Mouse (Mus musculus): ENCODE results near the gene Prr18.

Gene Prr18

DNA sequence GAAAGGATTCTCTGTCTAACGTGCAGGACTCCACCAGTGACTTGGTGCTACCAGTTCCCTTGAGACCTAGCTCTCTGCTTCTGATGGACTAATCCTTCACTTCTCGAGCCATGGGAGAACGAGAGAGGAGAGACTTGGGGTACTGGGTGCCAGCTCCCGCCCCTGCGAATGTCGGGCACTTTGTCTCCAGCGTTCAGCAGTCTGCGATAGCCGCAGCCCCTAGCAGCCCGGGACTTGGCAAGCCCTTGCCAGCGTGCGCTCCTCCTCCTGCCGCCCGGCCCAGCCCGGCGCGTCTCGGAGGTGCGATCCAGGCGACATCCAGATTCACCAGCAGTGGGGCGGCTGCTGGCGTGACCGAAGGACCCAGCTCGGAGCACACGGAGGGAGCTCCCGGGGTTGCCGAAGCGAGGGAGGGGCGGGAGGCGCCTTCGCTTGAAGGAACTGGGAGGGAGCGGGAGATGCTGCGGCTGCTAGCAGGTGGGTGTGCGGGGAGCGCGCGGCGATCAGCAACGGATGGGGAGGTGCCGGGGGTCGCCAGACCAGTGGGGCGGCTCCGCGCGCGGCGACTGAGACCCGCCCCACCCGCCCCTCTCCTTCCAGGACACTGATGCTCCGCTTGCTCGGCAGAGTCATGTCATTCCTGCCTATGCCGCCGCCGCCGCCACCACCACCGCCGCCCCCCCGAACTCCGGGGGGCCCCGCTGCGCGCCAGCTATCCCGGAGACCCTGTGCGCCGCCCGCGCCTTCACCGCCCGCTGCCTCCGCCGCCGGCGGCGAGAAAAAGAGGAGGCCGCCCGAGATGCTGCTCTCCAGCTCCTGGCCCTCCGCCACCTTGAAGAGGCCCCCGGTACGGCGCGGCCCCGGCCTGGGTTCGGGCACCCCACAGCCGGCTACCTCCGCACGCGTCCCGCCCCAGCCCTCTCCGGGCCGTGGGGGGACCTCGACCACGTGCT is 3.4 kb downstream of the Prr18 start:
- no peak for DNase-seq (ENCODE audit: low read depth in 1 of 2, low spot score in 2 of 2)

DNA sequence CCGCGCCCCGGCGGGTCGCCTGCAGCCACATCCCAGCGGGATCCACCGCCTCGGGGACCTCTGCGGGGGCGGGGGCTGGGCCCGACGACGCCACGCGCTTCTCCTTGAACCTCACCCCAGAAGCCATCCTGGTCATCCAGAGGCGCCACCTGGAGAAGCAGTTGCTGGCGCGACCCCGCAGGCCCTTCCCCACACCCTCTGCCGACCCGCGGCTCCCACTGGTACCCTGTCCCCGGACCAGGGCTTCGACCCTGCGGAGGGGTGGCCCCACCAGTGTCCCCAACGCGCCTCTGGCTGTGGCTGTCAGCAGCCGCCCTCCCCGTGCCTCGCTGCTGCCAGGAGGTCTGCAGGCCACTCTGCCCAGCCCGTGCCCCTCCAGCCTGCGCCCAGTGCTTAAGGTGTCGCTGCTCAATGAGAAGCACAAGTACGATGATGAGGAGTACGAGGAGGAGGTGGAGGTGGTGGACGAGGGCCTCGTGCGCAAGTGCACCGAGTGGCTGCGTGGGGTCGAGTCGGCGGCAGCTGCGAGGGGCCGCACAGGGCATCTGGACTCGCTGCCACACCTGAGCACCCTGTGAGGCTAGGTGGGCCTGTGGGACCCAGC is 4.2 kb downstream of the Prr18 start:
- no peak for DNase-seq (ENCODE audit: low read depth in 1 of 2, low spot score in 2 of 2)

DNA sequence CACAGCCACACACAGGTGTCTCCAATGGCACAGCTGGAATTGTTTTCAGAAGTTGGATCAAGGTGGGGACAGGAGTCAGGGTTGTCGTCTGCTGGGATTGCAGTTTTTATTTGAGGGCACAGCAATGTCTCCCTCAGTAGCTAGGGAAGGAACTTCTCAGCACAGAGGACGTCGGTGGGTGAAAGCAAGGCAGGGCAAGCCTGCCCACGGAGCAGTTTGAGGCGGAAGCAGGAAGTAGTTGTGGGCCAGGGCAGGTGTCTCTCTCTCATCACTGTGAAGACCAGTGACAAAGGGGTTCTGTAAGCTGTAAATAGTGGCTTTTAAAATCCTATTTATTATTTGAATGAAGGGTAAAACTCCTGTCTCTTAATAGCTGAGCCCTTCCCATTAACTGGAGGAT is 5.4 kb downstream of the Prr18 start:
- no peak for DNase-seq (ENCODE audit: low read depth in 1 of 2, low spot score in 2 of 2)

- no peak for DNase-seq (ENCODE audit: low read depth in 1 of 2, low spot score in 2 of 2)
Observed at GRCm38 (mm10) chr17:8343416-8343815, 6.2 kb downstream of the Prr18 start.

DNA sequence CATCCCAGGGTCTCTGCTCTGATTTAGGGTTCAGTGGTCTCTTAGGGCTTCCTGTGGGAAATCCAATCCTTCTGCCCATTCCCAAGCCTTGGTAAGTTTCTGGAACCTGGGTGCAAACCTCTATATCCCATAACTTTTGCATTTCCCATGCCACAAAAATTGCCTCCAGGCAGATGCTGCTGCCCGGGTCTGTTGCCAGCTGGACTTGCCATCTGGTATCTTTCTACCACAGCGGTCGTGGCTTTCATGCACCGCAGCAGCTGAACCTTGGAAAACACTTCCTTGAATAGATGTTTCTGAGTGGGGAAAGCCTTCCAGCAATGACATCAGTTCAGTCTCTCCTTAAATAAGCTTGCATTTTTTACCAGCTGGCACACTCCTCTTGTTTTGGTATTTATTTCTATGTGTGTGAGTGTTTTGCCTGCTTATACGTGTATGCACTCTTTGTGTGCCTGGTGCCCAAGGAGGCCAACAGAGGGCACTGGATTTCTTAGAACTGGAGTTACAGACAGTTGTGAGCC is 10.6 kb downstream of the Prr18 start:
- no peak for DNase-seq (ENCODE audit: low read depth in 1 of 2, low spot score in 2 of 2)

DNA sequence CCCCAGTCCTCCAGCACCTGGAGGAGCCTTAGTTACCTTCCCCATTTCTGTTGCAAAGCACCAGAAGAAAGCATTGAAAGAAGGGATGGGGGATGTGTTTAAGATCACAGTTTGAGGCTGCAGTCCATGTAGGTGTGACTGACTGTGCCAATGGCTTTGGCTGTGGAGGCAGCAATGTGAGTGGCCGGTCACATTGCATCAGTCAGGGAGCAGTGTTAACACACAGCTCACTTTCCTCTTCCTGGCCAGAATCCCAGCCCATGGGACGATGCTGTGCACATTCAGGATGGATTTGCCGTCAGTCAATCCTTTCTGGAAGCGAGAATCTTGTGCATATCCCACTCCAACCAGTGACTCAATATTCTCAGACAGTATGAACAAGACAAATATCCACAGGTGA is 11.7 kb downstream of the Prr18 start:
- no peak for DNase-seq (ENCODE audit: low read depth in 1 of 2, low spot score in 2 of 2)

DNA sequence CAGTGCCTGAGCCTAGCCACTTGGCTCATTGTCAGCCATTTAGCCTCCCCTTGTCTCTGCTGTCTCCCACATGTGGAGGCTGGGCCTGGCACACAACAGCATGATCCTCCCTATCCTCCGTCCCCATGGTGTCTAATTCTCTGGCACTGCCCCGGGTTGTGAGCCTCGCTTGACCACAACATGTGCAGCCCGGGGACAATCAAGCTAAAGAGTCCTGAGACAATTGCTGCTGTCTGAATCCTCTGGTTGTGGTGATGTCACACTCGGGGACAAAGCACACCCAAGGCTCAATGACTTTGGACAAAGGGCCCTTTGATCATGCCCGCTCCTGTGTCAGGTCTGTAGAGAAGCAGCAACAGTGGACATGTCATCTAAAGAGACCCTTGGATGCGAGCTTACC is 13.8 kb downstream of the Prr18 start:
- DNase-seq (ENCODE audit: low read depth in 1 of 2, low spot score in 2 of 2), result no peak

GRCm38 (mm10) chr17:8355692-8356091 is 18.4 kb downstream of the Prr18 start, which contains the start of gene T2:
T2 (plus strand) TSS chr17:8355992.
- no peak for DNase-seq (ENCODE audit: low read depth in 1 of 2, low spot score in 2 of 2)

DNA sequence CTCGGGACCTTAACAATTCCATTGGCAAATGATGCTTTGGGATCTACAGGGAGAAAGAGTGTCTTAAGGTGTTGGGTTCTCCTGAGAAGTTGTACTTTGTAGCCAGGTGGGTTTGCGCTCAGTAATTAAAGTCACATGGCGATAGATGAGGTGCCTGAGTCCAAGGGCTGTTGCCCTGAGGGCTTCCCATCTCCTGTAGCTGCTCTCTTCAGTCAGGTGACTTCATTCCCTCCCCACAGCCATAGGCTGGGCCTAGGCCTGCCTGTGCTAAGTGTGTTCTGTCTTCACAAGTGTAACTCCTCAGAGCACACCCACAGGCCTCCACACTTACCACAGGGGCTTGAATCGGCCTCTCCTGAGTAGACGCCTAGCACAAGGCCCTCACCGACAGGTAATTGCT is 20.2 kb downstream of the Prr18 start:
- no peak for DNase-seq (ENCODE audit: low read depth in 1 of 2, low spot score in 2 of 2)

DNA sequence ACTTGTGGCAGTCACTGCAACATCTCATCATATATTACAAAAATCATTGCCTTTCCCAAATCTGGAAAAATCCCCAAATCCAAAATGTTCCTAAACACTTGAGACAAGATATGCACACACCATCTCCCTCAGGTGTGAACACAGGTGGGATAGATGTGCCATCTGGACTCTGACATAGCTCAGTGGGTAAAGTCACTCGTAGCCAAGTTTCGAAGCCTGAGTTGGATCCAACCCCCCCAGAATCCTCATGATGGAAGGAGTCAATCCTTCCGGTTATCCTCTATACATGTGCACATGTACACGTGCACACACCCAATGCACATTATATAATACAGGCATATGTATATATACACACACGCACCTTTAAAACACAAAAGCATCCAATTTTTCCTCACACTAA is 23.6 kb downstream of the Prr18 start:
- no peak for DNase-seq (ENCODE audit: low read depth in 1 of 2, low spot score in 2 of 2)

DNA sequence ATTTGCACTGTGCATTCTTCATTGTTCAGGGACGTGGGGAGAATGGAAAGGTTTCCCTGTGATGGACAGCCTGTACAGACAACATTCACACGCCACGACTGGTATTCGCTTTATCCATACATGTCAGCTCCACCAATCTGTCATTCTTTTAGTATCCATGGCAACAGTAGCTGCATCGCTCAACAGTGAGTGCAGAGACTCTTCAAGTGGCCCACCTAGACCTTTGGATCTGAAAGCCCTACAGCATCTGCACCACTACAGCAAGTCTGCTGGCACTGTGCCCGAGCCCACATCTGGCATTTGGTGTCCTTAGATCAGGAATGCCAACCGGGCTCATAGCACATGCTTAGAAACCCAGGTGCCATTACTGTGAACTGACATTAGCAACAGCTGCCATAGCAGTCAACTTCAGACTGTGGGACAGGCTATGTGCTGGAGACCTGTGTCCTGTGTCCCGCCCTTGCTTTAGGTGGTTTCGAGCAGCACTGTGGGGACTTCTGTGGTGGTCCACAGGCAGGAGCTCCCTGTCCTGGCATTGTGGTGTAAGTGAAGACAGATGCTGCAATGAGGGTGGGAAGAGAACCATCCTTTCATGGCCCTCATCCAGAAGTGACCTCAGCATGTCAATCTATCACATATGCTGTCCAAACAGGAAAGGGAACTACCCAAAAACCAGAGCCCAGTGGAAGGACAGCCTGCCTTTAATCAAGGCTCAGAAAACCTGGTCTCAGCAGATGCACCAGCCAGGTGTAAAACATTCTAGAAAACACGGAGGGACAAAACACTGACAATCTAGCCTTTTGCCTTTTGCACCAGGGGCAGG is 24.2 kb downstream of the Prr18 start:
- DNase-seq (ENCODE audit: low read depth in 1 of 2, low spot score in 2 of 2), result no peak

- no peak for DNase-seq (ENCODE audit: low read depth in 1 of 2, low spot score in 2 of 2)
Observed at GRCm38 (mm10) chr17:8367514-8368480, 30.5 kb downstream of the Prr18 start.

DNA sequence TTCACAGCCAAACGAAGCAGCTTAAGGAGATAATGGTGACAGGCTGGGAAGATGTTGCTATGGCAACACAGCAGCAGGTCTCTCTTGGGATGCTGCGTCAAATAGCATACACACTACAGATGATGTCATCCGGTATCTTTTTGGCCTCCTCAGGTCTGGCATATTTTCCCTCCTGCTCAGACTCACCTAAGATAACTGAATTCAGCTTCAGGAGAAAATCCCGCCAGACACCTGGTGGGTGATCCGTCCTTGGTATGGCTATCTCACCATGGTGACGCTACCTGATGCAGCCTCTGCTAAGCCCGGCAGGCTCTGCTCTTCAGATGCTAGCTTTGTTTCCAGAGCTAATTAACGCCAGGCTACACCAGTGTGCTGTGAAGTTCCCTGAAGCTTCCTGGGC is 31.3 kb downstream of the Prr18 start:
- DNase-seq (ENCODE audit: low read depth in 1 of 2, low spot score in 2 of 2), result no peak

DNA sequence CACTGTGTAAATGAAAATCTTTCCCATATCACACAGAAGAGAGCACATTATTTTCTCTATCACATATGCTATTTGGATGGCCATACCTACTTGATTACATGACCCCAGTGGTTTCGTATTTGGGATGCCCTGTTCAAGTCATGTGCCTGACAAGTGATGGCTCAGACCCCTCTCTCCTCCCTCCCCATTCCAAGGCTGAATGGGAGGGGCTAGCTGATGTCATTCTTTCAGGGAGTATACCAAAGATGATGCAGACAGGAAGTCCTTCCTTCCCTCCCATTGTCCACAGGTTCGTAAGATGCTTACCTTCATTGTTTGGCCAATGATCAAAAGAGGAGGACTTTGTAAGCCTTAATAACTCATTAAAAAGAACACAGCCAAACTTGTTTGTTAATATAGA is 31.9 kb downstream of the Prr18 start:
- no peak for DNase-seq (ENCODE audit: low read depth in 1 of 2, low spot score in 2 of 2)

DNA sequence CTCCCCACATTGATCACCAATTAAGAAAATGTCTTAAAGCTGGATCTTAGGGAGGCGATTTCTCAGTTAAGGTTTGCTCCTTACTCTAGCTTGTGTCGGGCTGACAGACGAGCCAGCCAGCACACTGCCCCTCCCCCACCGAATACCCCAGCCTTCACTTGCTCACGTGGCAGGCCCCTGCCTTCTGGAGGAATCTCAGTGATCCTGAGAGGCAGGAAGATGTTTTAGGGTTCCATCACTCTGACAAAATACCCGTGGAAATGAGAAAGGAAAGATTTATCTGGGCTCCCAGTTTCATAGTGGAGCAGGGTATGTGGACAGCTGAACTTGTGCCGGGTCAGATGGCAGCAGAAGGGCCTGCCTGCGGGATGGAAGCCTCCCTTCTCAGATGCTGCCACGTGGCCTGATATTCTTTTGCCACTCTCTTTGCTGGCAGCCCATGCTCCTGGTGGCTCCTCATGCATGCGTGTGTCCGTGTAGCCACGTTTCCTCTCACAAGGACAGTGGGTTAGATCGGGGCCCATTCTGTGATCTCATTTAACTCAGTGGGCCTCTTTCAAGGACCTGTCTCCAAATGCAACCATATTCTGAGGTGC is 33.5 kb downstream of the Prr18 start:
- no peak for DNase-seq (ENCODE audit: low read depth in 1 of 2, low spot score in 2 of 2)

- no peak for DNase-seq (ENCODE audit: low read depth in 1 of 2, low spot score in 2 of 2)
Observed at GRCm38 (mm10) chr17:8371834-8372233, 34.6 kb downstream of the Prr18 start.

GRCm38 (mm10) chr17:8372286-8373046 is 35.2 kb downstream of the Prr18 start:
- peak; percentile 33 to 49 for DNase-seq (ENCODE audit: low read depth in 1 of 2, low spot score in 2 of 2)

DNA sequence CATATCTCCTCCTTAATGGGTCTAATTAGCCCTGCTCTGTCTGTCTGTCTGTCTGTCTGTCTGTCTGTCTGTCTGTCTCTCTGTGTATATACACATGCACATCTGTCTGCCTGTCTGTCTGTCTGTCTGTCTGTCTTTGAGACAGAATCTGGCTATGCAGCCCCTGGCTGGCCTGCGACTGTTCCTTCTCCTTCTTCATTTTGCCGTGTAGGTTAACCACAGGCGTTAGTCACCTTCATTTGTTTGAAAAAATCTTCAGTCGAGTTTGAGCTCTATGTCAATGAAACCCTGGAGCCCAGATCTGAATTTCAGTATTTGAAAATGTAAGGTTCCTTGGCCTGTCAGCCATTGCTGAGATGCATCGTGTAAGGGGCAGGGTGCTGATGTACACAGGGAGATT is 40.0 kb downstream of the Prr18 start:
- DNase-seq (ENCODE audit: low read depth in 1 of 2, low spot score in 2 of 2), result no peak

DNA sequence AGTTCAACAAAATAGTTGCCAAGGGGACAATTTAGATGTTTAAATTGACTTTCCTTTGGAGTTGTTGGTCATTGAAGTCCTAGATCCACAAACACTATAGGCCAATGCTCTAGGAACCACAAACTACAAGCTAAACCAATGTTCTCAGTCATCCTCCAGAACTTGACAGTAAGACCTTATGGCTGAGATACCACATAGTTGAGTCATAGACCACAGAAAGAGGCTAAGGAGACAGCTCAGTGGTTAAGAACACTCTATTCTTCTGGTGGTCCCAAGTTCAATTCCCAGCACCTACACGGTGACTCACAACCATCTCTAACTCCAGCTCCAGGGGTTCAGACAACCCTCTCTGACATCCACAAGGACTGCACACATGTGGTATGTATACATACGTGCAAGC is 48.2 kb downstream of the Prr18 start:
- DNase-seq (ENCODE audit: low read depth in 1 of 2, low spot score in 2 of 2), result no peak

All from monocyte, adult 2 months (primary cell).